Mouse (Mus musculus): Measurements from ENCODE around the gene Pecam1.

Pecam1 gene

DNA sequence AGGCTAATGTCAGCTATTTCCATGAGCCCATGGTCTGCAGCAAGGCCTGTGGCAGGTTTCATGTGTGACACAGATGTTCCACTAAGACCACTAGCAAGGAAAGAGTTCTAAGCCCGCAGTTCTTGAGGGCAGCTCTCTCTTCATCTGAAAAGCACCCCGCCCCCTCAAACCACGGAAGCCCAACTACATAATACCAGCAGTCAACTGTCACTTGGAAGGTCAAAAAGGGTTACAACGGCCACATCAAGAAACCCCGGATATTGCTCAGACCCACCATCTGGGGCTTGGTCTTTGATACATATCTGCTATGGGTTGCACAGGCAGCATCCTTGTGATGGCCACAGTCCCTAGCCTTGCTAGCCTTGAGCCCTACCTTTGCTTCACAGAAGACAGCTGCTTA, 62.1 kb downstream of the Pecam1 start:
- DNase-seq: no peak

DNA sequence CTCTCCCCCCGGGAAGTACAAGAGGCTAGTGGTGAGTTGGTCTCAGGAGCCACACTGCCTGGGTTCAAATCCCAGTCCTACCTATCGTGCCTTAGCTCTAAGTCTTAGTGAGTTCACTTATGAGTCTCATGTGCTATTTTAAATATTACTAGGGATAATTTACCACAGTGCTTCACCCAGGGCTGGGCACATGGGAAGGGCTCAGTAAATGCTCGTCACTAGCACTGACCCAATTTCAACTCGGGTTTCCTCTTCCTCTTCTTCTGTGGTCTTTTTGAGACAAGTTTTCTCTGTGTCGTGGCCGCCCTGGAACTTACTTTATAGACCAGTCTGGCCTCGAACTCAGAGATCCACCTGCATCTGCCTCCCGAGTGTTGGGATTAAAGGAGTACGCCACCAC, 63.1 kb downstream of the Pecam1 start:
- DNase-seq: no peak

DNA sequence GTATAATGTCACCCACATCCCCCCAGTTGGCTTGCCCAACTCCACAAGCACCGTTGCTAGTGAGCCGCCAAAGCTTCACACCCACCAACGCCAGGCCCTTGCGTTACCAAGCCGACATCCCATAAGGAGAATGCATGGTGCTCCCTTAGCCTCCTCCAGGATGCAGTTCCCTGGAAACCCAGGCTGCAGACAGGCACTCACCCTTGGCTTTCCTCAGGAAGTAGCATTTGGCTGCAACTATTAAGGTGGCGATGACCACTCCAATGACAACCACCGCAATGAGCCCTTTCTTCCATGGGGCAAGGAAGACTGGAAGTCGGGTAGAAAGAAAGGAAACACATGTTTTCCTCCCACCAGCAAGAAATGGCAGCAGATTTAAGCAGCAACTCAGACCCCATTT, 66.4 kb downstream of the Pecam1 start:
- no peak for DNase-seq

DNA sequence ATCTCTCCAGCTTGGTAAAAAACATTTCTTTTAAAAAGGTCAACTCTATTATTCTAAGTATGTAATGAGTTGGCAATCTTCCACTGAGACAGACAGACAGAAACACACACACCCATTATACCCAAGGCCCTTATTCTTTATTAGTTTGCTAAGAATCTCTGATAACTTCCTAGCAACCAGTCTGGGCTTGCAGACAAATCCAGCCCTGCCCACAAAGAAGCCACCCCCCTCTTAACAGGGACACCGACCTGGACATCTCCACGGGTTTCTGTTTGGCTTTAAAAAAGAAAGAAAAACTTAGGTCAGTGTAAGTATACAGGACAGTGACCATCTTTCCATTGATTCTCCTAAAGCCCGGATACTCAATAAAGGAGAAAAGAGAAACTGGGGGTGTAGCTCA, 67.1 kb downstream of the Pecam1 start:
- no peak for DNase-seq

DNA sequence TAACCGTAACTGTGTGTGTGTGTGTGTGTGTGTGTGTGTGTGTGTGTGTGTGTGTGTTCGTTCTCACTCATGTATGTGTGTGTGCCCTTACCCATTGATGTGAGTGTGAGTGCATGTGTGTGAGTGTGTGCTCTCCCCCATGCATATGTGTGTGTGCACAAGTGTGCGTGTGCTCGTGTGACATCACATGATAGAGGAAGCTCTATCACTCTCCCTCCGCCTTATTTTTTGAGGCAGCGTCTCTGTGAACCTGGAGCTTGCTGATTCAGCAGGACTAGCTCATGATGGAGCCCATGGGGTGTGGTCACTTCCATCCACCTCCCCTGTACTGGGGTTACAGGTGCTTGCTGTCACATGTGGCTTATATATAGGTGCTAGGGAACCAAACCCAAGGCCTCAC, 69.3 kb downstream of the Pecam1 start:
- no peak for DNase-seq

DNA sequence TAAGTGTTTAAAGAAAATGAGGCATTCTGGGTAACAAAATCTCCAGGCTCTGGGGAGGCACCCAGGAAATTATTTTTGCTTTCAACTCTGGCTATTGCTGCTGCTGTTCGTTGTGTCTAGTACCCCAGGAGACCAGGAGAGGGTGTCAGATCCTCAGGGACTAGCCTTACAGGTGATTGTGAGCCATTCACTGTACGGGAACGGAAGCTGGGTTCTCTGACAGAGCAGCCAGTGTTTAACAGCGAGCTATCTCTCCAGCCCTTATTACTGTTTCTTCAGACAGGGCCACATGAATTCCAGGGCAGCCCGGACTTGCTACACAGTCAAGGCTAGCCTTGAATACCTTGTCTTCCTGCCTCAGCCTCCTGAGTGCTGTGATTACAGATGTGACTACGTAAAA, 70.6 kb downstream of the Pecam1 start:
- DNase-seq: peak in 1 of 2 experiments; percentile 27

DNA sequence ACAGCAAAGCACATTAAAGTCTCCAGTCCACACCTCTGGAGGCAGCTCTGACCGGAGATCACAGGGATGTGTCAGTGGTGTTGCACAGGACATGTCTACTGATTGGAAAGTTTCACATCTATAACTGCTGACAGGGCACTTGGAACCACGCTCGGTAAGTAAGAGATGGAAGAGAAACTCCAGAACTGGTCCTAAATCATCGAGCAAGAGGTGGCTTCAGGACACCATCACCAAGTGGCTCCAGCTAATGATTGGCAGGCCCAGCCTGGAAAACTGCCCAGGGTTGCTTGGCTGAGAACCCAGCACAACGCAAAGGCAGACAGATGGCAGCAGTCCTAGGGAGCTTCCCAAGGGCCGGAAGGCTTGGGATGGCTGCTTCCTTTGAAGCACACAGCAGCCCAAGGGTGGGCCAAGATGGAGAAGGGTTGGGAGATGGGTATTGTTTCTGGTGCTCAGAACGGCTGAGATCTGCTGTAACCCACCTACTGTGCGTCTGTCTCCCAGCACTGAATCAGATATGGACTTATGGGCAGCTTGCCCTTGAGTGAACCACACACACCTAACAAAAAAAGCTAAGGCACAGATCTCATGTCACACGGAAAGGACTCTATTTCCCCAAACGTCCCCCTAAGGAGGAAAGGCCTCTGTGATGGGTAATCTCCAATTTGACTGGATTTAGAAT, 72.4 kb downstream of the Pecam1 start:
- DNase-seq: no peak

DNA sequence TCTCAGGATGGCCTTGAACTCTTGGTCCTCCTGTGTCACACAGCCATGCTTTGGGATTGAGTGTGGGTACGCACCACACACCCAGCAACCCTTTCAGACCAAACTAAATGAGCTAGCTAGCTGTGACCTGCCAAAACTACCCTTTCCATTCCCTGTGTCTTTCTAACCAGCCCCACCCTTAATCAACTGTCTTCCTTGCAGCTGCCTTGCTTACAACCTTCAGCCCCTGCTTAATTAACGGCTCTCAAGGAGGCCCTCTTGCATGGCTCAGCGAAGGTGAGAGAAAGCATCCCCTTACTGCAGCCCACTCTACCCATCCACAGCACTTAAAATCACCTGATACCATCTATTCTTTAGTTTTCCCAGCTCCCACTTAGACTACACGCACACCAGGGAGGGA, 73.1 kb downstream of the Pecam1 start:
- DNase-seq: no peak

DNA sequence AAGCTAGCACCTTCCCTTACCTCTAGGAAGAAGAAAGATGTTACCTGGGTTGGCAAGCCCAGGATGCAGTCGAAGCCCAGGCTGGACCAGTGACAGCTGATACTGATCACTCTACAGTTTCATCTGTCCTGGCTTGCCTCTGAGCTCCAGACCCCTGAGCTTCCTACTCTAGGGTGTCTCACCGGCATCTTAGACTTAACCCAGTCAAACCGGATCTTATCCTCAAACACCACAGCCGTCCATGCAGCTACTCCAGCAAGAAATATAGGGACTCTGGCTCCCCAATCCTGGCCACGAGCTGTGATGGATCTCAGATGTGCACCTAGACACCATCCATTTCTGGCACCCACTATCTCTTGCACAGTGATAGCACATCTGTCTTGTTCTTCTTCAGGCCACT, 74.6 kb downstream of the Pecam1 start:
- DNase-seq: no peak

DNA sequence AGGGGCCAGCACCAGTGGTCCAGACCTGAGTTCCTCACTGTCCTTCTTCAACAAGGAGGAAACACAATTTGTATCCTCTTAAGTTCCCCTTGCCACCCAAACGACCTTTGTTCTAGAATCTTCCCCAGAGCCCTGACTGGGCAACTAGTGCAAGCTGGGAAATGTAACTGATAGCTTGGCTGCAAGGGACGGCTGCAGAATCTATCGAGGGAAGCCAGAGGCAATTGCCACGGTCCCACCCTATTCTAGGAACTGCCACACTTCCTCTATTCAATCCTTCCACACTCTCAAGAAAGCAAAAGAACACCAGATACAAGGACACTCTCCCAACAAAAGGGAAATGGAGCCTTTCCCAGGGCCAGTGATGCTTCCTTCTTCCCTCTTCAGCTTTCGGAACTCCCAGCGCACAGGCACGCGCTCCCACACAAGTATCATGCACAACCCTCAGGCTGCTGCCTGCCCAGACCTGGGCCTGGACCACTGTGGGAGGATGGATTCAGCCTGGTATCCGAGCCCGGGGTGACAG, 75.2 kb downstream of the Pecam1 start:
- DNase-seq: no peak

DNA sequence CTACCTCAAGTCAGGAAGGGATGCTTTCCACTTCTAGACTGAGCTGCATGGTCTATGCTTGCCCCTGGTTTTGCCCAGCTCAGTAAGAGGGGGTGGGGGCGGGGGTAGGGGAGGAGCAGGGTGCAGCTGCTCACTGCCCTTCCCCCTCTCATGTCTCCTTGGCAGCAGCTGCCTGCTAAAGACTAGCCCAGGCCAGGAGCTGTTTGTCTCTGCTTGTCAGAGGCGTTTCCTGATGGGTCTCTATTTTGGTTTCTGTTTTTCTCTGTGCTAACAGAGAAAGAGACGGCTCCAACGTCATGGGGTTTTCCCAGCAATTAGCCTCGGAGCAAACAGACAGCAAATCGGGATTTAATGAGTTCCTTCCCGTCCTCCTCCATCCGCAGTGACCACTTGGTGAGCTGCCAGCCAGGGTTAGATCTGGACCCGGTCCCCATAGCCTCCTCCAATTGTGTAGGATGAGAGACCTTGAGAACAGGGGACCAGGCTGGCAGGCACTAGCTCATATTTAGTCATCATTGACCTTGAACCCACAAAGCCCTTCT, 75.7 kb downstream of the Pecam1 start:
- DNase-seq: peak; percentile 53 to 57

DNA sequence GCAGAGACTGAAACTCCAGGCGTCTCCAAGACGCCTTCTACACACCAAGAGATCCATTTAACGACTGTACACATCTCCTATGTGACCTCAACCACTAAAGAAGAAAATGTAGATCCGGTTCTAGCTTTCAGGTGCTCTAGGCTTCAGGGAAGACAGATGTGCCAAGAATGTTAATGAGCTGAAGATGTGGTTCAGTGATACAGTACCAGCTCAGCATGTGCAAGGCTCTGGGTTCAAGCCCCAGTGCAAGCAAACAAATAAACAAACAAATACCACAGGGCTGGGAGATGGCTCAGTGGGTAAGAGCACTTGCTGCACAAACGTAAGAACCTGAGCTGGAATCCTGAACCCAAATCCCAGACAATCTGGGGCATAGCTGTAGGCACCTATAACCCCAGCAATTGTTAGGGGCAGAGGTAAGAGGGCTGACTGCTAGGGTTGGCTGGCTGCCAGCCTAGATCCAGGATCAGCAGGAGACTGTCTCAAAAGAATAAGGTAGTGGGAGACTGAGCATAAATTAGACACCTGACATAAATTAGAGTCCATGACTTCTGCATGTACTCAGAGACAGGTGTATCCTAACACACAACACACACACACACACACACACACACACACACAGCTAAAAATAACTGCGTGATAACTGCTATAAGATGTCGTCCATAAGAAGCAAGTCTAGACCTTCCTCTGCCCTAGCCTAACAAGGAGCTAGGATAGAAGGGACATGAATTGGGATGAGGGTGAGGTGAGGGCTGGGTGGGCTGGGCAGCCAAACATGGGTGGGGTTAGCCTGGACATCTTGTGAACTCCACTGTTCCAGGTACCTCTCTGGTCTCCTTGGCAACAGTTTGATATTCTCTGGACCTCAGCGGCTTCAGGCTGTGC, 76.5 kb downstream of the Pecam1 start:
- peak in 1 of 2 experiments; percentile 16 for DNase-seq

DNA sequence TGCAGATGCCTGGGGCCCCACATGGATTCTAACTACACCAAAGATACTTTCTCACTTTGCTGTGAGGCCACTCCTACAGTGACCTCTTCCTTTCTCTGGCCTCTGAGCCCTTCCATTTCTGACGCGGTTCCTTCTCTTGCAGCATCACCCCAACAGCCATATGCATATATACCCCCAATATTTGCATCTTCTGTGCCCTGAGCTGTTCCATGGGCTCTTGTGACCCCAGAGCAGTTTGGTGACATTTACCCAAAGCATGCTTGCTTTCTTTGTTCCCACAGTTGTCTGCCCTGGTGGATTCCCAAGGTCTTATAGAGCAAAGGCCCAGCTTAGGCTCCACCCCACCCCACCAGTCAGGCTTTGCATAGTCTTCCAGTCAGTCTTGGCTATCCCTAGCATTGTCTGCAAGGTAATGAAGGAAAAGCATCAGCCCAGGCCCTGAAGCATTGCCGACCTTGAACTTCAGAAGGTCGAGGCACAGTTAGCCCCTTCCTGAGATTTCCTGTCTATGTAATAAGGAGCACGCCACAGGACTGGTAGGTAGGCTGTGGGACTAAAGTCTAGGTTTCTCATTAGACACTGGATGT, 77.4 kb downstream of the Pecam1 start:
- DNase-seq: no peak

DNA sequence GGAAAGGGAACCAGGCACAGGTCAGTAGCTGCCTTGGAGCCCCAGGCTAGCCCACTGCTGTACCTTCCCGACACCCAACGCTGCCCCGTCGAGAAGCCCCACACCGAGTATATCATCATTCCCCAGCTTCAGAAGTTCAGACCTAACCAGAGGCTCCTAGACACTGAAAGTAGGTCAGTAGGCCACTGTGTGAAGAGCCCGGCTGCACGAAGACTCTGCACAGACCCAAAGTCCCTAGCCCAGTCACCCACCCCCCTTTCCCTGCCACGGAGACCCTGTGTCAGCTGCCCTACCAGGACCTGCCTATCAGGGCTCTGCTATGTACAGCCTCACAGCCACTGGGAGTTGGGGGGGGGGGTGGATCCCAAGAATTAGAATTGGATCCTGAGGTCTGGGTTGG, 78.6 kb downstream of the Pecam1 start:
- DNase-seq: no peak

DNA sequence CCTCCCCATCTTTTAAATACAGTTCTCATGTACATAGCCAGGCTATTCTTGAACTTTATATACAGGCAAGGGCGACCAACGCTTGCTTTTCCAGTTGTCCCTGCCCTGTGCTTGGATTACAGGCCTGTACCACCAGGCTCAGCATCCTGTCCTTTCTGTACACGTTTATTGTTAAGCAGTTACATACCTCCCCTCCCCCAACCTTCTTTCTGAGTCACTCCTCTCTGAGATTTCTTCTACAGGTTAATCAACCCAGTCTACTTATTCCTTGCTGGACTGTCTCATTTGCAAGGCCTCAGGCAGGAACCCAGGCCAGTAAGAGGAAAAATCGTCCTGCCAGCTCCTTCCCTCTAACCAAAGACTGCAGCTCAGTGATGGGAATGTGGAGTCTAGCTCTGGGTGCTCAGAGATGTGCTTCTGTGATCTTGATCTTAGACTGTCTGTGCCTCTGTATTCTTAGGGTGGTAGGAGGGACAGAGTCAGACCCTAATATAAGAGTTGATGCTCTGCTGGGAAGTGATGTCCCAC, 79.4 kb downstream of the Pecam1 start:
- DNase-seq: no peak

DNA sequence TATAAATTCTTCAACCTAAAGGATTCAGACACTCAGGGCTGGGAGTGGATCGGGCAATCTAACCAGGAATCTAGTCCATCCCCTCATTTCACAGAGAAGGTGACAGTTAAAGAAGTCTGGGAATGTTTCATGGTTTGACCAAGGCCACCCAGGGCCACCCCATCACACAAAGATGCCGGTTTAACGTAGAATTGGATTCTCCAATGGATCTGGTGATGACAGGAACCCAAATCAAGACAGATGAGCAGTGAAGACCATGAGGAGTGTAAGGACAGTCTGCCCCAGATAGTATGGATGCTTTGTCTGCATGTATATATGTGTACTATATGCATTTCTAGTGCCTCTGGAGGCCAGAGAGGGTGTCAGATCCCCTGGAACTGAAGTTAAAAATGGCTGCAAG, 80.2 kb downstream of the Pecam1 start:
- no peak for DNase-seq

DNA sequence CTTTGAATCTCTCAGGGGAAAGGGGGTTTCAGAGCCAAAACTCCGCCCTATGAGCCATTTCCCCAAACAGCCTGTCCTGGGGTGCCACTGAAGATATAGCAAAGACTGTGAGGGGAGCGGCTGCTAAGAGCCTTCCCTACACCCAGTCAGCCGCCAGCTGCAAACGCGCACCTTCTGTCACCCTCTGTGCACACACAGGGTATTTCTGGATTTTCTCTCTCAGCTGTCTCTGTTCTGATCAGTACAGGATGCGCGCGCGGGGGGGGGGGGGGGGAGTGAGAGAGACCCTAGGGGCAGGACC, 80.6 kb downstream of the Pecam1 start:
- peak; percentile 78 to 83 for DNase-seq

DNA sequence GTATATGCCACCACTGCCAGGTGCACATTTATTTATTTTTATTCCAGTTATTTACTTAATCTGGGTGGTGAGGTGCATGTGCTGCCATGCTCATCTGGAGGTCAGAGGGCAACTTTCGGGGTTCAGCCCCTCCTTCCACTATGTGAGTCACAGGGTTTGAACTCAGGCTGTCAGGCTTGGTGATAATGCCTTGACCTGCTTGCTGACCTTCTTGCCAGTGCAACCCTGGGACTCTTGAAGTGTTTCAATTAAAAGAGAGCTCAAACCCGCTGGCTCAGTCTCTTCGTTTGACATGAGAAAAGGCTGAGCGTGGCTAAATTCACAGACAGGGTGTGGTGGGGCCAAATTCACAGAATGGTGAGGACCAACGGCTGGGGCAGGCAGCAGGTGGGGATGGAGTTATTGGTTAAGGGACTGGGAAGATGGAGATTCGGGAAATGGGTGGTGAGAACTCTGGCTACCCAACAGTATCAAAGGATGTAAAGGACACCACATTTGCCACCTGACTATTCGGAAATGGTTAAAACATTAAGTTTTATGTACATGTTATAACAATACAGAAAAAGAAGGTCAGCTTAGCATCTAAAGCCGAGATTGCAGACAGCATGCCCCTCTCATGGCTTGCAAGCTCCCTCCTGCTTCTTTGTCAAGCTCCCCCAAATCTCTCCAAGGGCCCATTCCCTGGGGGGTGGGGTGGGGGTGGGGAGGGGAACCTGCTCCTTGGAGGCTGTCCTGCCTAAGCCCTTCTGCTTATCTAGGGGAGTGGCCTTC, 81.1 kb downstream of the Pecam1 start:
- DNase-seq: peak in 1 of 2 experiments; percentile 16

DNA sequence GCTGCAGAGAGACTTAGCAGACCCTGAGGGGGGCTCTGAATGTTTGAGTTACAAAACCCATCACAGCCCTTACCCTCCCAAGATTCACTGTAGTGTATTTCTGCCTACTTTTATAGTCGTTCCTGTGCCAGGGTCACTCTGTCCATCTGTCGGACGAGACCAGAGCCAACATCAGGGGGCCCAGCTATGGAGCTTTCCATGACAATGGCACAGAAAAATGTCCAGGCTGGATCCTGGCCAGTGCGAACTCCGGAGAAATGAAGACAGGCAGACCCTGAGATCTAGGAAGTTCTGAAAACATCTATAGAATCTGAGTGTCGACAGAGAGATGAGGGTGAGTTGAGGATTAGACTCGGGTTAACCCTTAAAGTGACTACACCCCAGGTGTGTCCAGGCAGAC, 82.1 kb downstream of the Pecam1 start:
- DNase-seq: no peak

DNA sequence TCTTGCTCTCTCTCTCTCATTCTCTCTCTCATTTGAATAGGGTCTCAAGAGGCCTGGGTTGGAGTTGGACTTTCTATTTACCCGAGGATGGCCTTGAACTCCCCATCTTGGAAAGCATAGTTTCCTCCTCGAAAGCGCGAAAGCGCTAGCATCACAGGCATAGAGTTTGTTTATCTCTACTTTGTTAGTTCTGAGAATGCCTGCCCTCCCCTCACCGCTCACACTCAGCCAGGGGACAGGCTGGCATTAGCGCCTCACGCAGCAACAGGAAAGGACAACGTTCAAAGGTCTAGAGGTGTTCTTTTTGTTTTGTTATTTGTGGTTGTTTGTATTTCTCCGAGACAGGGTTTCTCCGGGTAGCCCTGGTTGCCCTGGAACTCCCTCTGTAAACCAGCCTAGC, 82.6 kb downstream of the Pecam1 start:
- no peak for DNase-seq

DNA sequence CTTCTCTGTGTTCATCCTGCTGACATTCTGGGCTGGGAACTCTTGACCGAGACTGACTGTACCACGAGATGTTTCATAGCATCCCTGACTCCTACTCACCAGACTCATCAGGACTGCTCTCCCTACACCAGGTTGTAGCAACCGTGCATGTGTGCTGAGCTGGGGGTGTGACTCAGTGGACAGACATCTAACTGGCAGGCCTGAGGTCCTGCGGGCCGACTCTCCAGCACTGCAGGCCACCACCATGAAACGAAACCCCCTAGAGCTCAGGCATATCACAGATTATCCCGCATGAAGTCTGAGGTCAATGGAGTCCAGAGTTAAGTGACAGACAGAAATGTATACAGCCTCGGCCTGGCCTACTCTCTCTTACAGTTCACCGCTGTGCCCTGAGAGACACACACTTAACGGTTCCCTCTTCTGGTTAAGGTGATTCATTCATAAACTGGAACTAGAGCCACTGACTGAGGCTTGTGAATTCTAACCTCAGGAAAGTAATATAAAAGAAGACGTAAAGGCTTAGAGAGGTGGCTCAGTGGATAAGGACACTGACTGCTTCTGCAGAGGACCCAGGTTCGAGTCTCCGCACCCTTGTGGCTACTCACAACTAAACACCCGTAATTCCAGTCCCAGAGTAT, 83.8 kb downstream of the Pecam1 start:
- DNase-seq: no peak

DNA sequence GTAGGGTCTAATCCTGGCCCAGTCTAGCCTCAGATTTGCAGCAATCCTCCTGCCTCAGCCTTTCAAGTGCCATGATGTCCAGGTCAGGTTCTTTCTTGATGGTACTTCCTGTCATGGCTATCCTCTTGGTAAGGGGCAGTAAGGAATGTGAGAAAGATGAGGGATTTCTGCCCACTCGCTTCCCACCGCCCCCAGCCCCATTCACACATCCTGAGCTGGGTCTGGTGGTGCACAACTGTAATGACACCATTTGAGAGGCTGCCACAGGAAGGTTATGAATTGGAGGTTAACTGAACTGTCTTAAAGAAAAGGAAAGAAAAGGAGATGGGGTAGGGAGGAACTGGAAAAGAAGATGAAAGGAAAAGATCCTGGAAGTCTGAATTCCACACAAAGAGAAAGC, 84.6 kb downstream of the Pecam1 start:
- no peak for DNase-seq
